Mouse (Mus musculus): ENCODE data around the gene Lrp1. TPM values are rescaled to one million over a fixed set of nuclear protein-coding genes. Genes with fewer than 3 reads are reported as not detected.
A peak's percentile ranks its signal among the peaks of the same experiment; 100 is the strongest.

Gene Lrp1
- total and polyA plus RNA-seq, 3 experiments, result 3.1 to 51.2 (median 11.8) TPM

GRCm38 (mm10) chr10:127667269-127668092 lies 46.5 kb upstream of the Lrp1 start:
- Histone ChIP-seq H3K79me2 (replicated peaks; ENCODE audit: control insufficient read depth, extremely low read depth, insufficient read depth, poor library complexity, severe bottlenecking) (no peaks in the 10 kb centered on the region), H3K4me2 (ENCODE audit: insufficient read depth, low read depth, poor library complexity, severe bottlenecking) (peak overlapping the region; percentile 77), H3K9ac (ENCODE audit: insufficient read depth, low read depth) (peak overlapping the region; percentile 93), H3K4me1 (ENCODE audit: control insufficient read depth in 1 of 2, insufficient read depth in 2 of 2) (peaks cover 10 to 57% of the 10 kb centered on the region in 2 experiments), H3K27ac (ENCODE audit: insufficient read depth, low read depth) (peak overlapping the region; percentile 87), H3K27me3 (replicated peaks) (peaks cover 26% of the 10 kb centered on the region), H3K36me3 (replicated peaks in 1 of 2; ENCODE audit: control insufficient read depth in 1 of 2, insufficient read depth in 1 of 2, low read length in 1 of 2) (peaks cover 0 to 14% of the 10 kb centered on the region in 2 experiments), H3K4me3 (replicated peaks in 1 of 3; ENCODE audit: low read depth in 2 of 3, low read length in 2 of 3, poor library complexity in 1 of 3) (peak overlapping the region; percentile 56 to 72 (median 59)), H3K9me3 (replicated peaks; ENCODE audit: low read length) (no peaks in the 10 kb centered on the region)
- DNase-seq (ENCODE audit: extremely low read depth), result peak; percentile 69
- TF ChIP-seq USF1 (IDR thresholded peaks at IDR 0.05; ENCODE audit: low read depth, low read length) (no peak), ZNF384 (IDR thresholded peaks at IDR 0.05; ENCODE audit: low read depth, low read length) (no peak), MAX (IDR thresholded peaks at IDR 0.05; ENCODE audit: low read length) (no peak; the same call in 1 of the 2 replicates), CHD2 (IDR thresholded peaks at IDR 0.05; ENCODE audit: low read length) (no peak), MAZ (IDR thresholded peaks at IDR 0.05; ENCODE audit: low read depth, low read length) (no peak; the same call in 1 of the 2 replicates), GABPA (IDR thresholded peaks at IDR 0.05; ENCODE audit: insufficient replicate concordance, low read depth, low read length) (no peak), POLR2A (IDR thresholded peaks at IDR 0.05; ENCODE audit: low read depth, low read length) (peak; percentile 48), JUND (conservative IDR thresholded peaks at IDR 0.05; ENCODE audit: low read depth, low read length) (no peak), JUN (IDR thresholded peaks at IDR 0.05; ENCODE audit: insufficient read depth, low read depth, low read length) (no peak), ZMIZ1 (IDR thresholded peaks at IDR 0.05; ENCODE audit: low read depth, low read length) (0 out of 2 replicates have a peak, but pooled peaks have one; percentile 32), MAFK (IDR thresholded peaks at IDR 0.05; ENCODE audit: insufficient replicate concordance, low read length) (no peak), TBP (conservative IDR thresholded peaks at IDR 0.05; ENCODE audit: low read depth, low read length) (no peak), MXI1 (IDR thresholded peaks at IDR 0.05; ENCODE audit: low read depth, low read length) (peak; percentile 3; the same call in 1 of the 2 replicates), IRF4 (IDR thresholded peaks at IDR 0.05; ENCODE audit: low read depth, low read length) (no peak), RCOR1 (conservative IDR thresholded peaks at IDR 0.05; ENCODE audit: low read depth, low read length) (no peak), ELF1 (IDR thresholded peaks at IDR 0.05; ENCODE audit: low read depth, low read length) (no peak), EP300 (IDR thresholded peaks at IDR 0.05; ENCODE audit: low read length) (no peak), TCF12 (IDR thresholded peaks at IDR 0.05; ENCODE audit: low read depth, low read length) (no peak), HCFC1 (IDR thresholded peaks at IDR 0.05; ENCODE audit: low read depth, low read length) (no peak), SIN3A (IDR thresholded peaks at IDR 0.05; ENCODE audit: low read length) (peak; percentile 60), MEF2A (IDR thresholded peaks at IDR 0.05; ENCODE audit: borderline replicate concordance, low read depth, low read length) (no peak), USF2 (conservative IDR thresholded peaks at IDR 0.05; ENCODE audit: low read depth, low read length) (no peak), UBTF (IDR thresholded peaks at IDR 0.05; ENCODE audit: low read depth, low read length) (no peak), ETS1 (conservative IDR thresholded peaks at IDR 0.05; ENCODE audit: low read depth, low read length) (no peak), ZKSCAN1 (IDR thresholded peaks at IDR 0.05; ENCODE audit: borderline replicate concordance, low read depth, low read length) (no peak), PAX5 (IDR thresholded peaks at IDR 0.05; ENCODE audit: low read length) (no peak), CTCF (conservative IDR thresholded peaks at IDR 0.05 in 1 of 2, IDR thresholded peaks at IDR 0.05 in 1 of 2; ENCODE audit: low read depth in 2 of 2, low read length in 2 of 2) (no peak), BHLHE40 (IDR thresholded peaks at IDR 0.05; ENCODE audit: low read depth, low read length) (0 out of 2 replicates have a peak, but pooled peaks have one; percentile 12), MYC (IDR thresholded peaks at IDR 0.05; ENCODE audit: low read depth, low read length) (peak; percentile 7), RAD21 (IDR thresholded peaks at IDR 0.05; ENCODE audit: low read depth, low read length) (no peak), CHD1 (IDR thresholded peaks at IDR 0.05; ENCODE audit: low read depth, low read length) (no peak), NELFE (IDR thresholded peaks at IDR 0.05; ENCODE audit: low read depth, low read length) (no peak)
- dilution Hi-C loops (cut with MboI; ENCODE audit: extremely low pct_ligation_motif_present, extremely low pct_unique_long_range_greater_than_20kb, low sequenced_read_pairs) (no loop called here), in situ Hi-C loops (cut with MboI; ENCODE audit: low pct_ligation_motif_present, low pct_unique_long_range_greater_than_20kb, low sequenced_read_pairs) (no loop called here)
